Mouse (Mus musculus): ENCODE measurements around the gene Asah2.

The Asah2 gene

GRCm38 (mm10) chr19:31975882-31976281 is 132.1 kb downstream of the Asah2 start:
- DNase-seq (ENCODE audit: low read depth, low spot score): peak; percentile 53

- DNase-seq (ENCODE audit: low read depth, low spot score): peak; percentile 91
Measured at GRCm38 (mm10) chr19:31971998-31972397, 136.0 kb downstream of the Asah2 start.

DNA sequence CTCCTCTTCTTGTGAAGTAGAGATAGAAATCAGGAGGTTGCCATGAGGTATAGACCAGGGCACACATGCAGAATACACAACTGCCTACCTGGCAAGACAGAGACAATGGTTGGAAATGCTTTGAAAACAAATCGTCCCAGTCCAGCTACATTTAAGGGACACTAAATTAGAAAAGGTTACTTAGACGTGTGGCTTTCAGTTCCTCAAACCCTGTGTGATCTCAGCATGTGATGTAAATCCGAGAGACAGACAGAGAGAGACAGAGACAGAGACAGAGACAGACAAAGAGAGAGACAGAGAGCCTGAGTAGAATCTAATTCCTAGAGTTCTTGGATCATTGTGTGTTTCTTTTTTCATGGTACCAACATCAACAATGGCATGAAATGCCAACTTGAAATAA is 136.6 kb downstream of the Asah2 start:
- DNase-seq (ENCODE audit: low read depth, low spot score): no peak

DNA sequence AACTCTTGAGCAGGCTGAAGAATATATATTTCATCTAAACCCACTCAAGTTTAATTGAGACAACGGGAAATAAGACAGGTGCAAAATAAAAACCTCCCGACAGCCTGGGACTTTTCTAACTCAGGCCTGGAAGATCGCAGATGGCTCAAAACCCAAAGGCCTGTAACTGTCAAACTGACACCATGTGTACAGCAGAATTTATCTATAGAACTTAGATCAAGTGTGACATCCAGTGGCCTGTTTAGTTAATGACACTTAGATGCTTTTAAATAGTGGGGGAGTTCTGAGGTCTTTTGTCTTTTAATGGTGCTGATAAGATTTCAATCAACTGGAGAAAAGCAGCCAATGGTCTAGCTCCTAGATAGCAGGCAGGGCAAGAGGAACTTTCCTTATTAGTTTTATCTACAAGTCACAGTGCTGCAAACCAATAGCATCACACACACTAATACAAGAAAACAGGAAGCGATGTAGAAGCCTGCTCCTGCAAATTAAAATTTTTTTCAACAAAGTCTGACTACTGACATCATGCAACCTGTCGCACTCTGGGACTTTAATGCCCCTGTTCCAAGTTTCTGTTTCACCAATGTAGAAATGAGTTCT is 140.0 kb downstream of the Asah2 start:
- DNase-seq (ENCODE audit: low read depth, low spot score): peak; percentile 72

- DNase-seq (ENCODE audit: low read depth, low spot score): no peak
Measured at GRCm38 (mm10) chr19:31963147-31963546, 144.9 kb downstream of the Asah2 start.

DNA sequence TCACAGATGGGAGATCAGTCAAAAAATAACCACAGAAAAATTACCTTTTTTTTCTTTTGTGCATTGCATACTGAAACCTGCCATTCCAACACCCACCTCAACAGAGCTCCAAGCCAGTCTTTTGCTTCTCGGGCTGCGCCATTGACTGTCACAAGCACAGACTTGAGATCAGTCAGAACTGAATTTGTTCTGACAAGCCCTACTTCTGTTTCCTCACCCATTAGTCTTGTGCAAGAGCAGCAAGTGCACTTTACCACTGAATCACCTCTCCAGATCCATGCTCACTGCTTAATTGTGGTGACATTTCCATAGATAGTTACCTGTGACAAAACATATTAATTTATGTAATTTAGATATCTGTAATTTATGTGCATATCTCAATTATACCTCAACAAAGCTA is 147.6 kb downstream of the Asah2 start:
- no peak for DNase-seq (ENCODE audit: low read depth, low spot score)

GRCm38 (mm10) chr19:31956359-31956758 is 151.7 kb downstream of the Asah2 start:
- no peak for DNase-seq (ENCODE audit: low read depth, low spot score)

DNA sequence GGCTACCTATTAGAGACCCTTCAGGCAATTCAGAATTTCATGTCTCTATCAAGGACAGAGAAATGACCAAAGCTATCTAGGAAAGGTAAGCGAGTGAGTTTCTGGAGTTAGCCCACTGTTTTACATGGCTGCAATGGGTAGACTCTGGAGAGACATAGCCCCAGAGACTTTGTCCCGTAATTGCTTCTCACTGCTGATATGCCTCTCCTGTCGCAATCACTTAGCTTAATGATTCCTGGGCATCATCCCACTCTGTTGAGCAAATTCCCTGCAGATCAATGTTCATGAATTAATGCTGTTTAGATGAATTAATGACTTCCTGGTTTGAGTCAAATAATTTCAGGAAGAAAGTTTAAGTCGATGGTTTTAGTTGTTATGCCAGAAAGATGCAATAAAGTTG is 153.3 kb downstream of the Asah2 start:
- no peak for DNase-seq (ENCODE audit: low read depth, low spot score)

- no peak for DNase-seq (ENCODE audit: low read depth, low spot score)
Measured at GRCm38 (mm10) chr19:31954267-31954666, 153.7 kb downstream of the Asah2 start.

DNA sequence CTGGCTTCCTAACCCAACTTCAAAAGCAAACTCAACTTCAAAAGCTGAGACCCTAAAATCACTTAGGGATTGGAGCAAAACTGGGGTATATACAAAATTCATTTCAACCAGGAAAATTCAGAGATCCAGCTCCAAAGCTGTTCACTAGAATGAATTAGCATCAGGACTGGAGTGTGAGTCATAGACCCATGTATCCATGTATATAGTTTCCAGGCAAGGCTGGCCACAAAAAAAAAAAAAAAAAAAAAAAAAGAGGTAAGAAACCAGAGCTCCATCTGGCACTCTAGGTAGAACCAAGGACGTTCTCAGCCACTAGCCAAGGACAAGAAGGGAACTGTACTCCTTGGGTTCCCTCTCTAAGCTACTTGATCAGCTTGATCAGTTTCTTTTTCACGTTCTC is 154.2 kb downstream of the Asah2 start:
- no peak for DNase-seq (ENCODE audit: low read depth, low spot score)

GRCm38 (mm10) chr19:31950793-31951489 is 157.1 kb downstream of the Asah2 start:
- no peak for DNase-seq (ENCODE audit: low read depth, low spot score)
